Mouse (Mus musculus): ENCODE results near the gene Myh15. TPM values are rescaled to one million over a fixed set of nuclear protein-coding genes. Genes with fewer than 3 reads are reported as not detected.

Gene Myh15
- not detected in 2 replicates for polyA plus RNA-seq (2015; fragmentation: Nextera tagmentation; extraction: Ambion mirVana)

- Histone ChIP-seq H3K9me3 (replicated peaks; ENCODE audit: control insufficient read depth, low read length) (no peaks in the 10 kb centered on the region), H3K9ac (ENCODE audit: low read depth, low read length) (no peak within 1 kb of the TSS), H3K27ac (ENCODE audit: low read length) (no peak within 1 kb of the TSS), H3K4me1 (ENCODE audit: control insufficient read depth, low read depth, low read length) (no peaks in the 10 kb centered on the region), H3K4me3 (ENCODE audit: low read depth, low read length) (no peak within 1 kb of the TSS), H3K27me3 (ENCODE audit: control insufficient read depth, insufficient read depth, low read depth, low read length) (no peaks in the 10 kb centered on the region), H3K4me2 (ENCODE audit: low read depth, low read length) (no peak within 1 kb of the TSS), H3K36me3 (ENCODE audit: control insufficient read depth, insufficient read depth) (no peaks in the 10 kb centered on the region)
- WGBS (ENCODE audit: insufficient replicate concordance): 79% methylated on average over 1 of the region's 1 CpGs
- no peak for ATAC-seq (ENCODE audit: low read depth)
Observed at GRCm38 (mm10) chr16:49057186-49057585, at the start of gene Myh15. Myh15 (plus strand) TSS chr16:49057486.

DNA sequence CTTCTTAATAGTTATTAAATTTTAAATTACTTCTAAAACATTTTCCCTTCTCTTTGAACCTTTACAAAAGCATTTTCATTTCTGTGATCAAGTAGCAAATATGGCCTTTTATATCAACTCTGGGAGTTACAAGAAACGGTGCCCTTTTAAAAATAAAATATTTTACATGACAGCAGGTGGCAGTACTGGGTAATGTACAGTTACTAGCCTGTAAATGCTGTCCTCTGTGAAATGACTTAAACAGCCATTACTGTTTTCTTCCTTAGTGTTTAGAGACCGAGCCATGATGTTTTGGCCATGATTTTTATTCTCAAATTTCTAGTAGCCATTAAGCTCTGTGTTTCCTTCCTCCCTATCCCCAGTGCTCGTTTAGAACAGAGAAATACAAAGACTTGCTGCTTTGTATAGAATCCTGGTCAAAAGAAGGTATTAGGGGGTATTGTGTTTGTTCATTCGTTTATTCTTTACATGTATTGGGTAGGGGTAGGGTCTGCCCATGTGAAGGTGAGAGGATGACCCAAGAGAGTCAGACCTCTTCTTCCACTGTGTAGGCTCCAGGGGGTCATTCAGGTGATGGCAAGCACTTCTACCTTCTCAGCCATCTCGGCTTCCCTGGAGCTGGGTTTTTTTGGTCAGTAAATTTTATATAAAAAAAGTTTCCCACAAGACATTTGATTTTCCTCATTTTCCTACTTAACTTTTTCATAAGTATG lies 40.5 kb upstream of the Myh15 start:
- Histone ChIP-seq H3K27me3 (ENCODE audit: control insufficient read depth, insufficient read depth, low read depth, low read length) (no peaks in the 10 kb centered on the region), H3K4me2 (ENCODE audit: low read depth, low read length) (no peak overlapping the region), H3K9me3 (replicated peaks; ENCODE audit: control insufficient read depth, low read length) (no peaks in the 10 kb centered on the region), H3K4me3 (ENCODE audit: low read depth, low read length) (no peak overlapping the region), H3K27ac (ENCODE audit: low read length) (no peak overlapping the region), H3K36me3 (ENCODE audit: control insufficient read depth, insufficient read depth) (peaks cover 28% of the 10 kb centered on the region), H3K9ac (ENCODE audit: low read depth, low read length) (no peak overlapping the region), H3K4me1 (ENCODE audit: control insufficient read depth, low read depth, low read length) (no peaks in the 10 kb centered on the region)
- ATAC-seq (ENCODE audit: low read depth): no peak
- WGBS (ENCODE audit: insufficient replicate concordance): 71% methylated on average over 5 of the region's 5 CpGs

- Histone ChIP-seq H3K27ac (ENCODE audit: low read length) (no peak overlapping the region), H3K4me3 (ENCODE audit: low read depth, low read length) (no peak overlapping the region), H3K36me3 (ENCODE audit: control insufficient read depth, insufficient read depth) (no peaks in the 10 kb centered on the region), H3K4me2 (ENCODE audit: low read depth, low read length) (no peak overlapping the region), H3K4me1 (ENCODE audit: control insufficient read depth, low read depth, low read length) (no peaks in the 10 kb centered on the region), H3K9ac (ENCODE audit: low read depth, low read length) (no peak overlapping the region), H3K9me3 (replicated peaks; ENCODE audit: control insufficient read depth, low read length) (no peaks in the 10 kb centered on the region), H3K27me3 (ENCODE audit: control insufficient read depth, insufficient read depth, low read depth, low read length) (no peaks in the 10 kb centered on the region)
- 56% methylated on average over 4 of the region's 4 CpGs for WGBS (ENCODE audit: insufficient replicate concordance)
- ATAC-seq (ENCODE audit: low read depth): no peak
Observed at GRCm38 (mm10) chr16:49035852-49036251, 21.4 kb upstream of the Myh15 start.

DNA sequence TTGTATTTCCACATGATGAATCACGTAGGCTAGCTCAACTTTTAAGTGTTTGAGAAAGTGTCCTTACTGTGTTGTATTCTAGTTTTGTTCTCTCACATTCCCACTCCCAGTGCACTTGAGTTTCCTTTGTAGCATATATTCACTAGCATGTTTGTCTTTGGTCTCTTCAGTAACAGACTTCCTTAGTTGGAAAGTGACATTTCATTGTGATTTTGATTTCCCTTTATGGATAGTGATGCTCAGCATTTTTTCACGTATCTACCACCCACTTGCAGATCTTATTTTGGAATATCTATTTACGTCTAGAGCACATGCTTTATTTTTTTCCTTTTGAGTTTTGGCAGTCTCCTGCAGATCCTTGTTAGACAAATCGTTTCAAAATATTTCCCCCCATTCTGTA lies 19.5 kb upstream of the Myh15 start:
- no peak overlapping the region for H3K4me2 ChIP-seq (ENCODE audit: low read depth, low read length)
- no peak overlapping the region for H3K4me3 ChIP-seq (ENCODE audit: low read depth, low read length)
- ATAC-seq (ENCODE audit: low read depth): no peak
- no peak overlapping the region for H3K27ac ChIP-seq (ENCODE audit: low read length)
- WGBS (ENCODE audit: insufficient replicate concordance): 65% methylated on average over 4 of the region's 4 CpGs
- no peak overlapping the region for H3K9ac ChIP-seq (ENCODE audit: low read depth, low read length)
- H3K4me1 ChIP-seq (ENCODE audit: control insufficient read depth, low read depth, low read length): no peaks in the 10 kb centered on the region
- H3K36me3 ChIP-seq (ENCODE audit: control insufficient read depth, insufficient read depth): no peaks in the 10 kb centered on the region
- no peaks in the 10 kb centered on the region for H3K9me3 ChIP-seq (replicated peaks; ENCODE audit: control insufficient read depth, low read length)
- no peaks in the 10 kb centered on the region for H3K27me3 ChIP-seq (ENCODE audit: control insufficient read depth, insufficient read depth, low read depth, low read length)

DNA sequence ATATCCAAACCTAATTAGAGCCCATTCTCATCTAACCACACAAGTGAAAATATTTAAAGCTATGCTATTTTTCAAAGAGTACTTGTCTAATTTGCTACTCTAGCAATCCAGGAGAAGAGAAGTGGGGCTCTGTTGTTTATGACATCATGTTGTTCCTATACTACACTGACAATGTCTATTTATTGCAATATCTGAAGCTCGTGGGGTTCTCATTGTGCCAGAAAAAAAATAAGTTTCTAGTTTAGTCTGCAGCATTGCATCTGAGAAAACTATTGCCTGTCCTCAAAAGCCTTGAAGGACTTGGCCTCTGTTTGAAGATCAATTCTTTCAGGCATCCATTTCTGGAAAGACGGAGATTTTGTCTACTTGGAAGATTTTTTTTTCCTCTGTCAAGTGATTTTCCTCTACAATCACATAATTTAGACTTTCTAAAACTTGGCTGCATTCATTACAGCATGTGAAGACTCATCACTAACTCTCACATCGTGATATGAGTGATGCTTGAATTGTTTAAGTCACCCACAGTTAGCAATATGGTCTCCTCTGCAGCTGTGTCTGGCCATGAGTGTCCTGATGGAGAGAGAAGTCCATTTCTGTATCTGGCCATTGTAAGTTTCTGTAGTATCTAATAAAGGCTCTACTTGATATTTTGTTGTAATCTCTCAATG lies 16.6 kb upstream of the Myh15 start:
- Histone ChIP-seq H3K9ac (ENCODE audit: low read depth, low read length) (no peak overlapping the region), H3K4me1 (ENCODE audit: control insufficient read depth, low read depth, low read length) (no peaks in the 10 kb centered on the region), H3K36me3 (ENCODE audit: control insufficient read depth, insufficient read depth) (no peaks in the 10 kb centered on the region), H3K4me2 (ENCODE audit: low read depth, low read length) (no peak overlapping the region), H3K9me3 (replicated peaks; ENCODE audit: control insufficient read depth, low read length) (no peaks in the 10 kb centered on the region), H3K27ac (ENCODE audit: low read length) (no peak overlapping the region), H3K27me3 (ENCODE audit: control insufficient read depth, insufficient read depth, low read depth, low read length) (no peaks in the 10 kb centered on the region), H3K4me3 (ENCODE audit: low read depth, low read length) (no peak overlapping the region)
- ATAC-seq (ENCODE audit: low read depth): no peak
- WGBS (ENCODE audit: insufficient replicate concordance): 56% methylated on average over 3 of the region's 3 CpGs

DNA sequence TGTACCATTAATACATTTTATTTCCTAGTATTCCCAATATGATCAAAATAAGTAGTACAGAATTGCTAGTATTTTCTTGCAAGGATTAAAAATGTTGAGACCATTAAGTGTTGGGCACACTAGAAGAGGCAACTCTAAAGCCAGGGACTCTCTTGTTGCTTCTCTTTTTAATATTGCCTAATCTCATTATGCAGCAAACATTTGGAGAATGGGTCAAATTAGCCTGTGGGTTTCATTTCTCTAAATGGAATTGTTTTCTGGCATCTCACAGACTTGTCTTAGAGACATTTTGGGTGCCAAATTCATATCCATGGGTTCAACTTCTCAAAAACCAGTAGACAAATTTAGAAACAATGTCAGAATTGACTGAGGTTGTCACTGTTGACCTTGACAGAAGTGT lies 8.1 kb upstream of the Myh15 start:
- H3K4me3 ChIP-seq (ENCODE audit: low read depth, low read length): no peak overlapping the region

DNA sequence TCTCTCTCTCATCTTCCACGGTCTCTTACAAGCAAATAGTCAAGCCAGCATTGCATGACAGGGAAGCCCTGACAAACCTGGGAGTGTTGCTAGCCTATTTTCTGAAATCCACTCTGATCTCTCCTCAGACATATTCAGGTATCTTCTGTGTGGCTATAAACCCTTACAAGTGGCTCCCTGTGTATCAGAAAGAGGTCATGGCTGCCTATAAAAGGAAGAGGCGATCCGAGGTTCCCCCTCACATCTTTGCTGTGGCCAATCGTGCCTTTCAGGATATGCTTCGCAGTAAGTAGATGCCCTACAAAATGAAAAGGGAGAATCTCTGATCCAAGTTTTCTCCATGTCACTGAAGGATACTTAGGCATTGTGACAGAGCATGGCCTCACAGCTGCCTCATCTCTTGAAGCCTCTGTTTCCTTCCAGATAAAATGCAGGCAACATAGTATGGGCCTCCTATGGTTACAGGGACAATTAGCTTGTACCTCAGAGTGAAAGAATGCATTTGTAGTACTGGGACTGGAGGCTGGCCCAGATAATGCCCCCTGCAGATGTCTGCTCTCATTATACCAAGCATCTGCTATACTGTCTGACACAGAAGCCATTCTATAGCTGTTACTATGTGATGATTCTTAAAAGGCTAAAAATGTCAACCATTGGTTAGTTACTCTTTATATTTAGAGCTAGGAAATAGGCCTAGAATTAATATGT lies 12.1 kb downstream of the Myh15 start:
- Histone ChIP-seq H3K9ac (ENCODE audit: low read depth, low read length) (no peak overlapping the region), H3K27ac (ENCODE audit: low read length) (no peak overlapping the region), H3K36me3 (ENCODE audit: control insufficient read depth, insufficient read depth) (no peaks in the 10 kb centered on the region), H3K27me3 (ENCODE audit: control insufficient read depth, insufficient read depth, low read depth, low read length) (no peaks in the 10 kb centered on the region), H3K4me3 (ENCODE audit: low read depth, low read length) (no peak overlapping the region), H3K9me3 (replicated peaks; ENCODE audit: control insufficient read depth, low read length) (no peaks in the 10 kb centered on the region), H3K4me2 (ENCODE audit: low read depth, low read length) (no peak overlapping the region), H3K4me1 (ENCODE audit: control insufficient read depth, low read depth, low read length) (no peaks in the 10 kb centered on the region)
- no peak for ATAC-seq (ENCODE audit: low read depth)
- WGBS (ENCODE audit: insufficient replicate concordance): 59% methylated on average over 5 of the region's 5 CpGs

More for the DNA sequence above, 8.1 kb upstream of the Myh15 start:
- no peak overlapping the region for H3K4me2 ChIP-seq (ENCODE audit: low read depth, low read length)
- no peak for ATAC-seq (ENCODE audit: low read depth)
- no peak overlapping the region for H3K27ac ChIP-seq (ENCODE audit: low read length)
- no peaks in the 10 kb centered on the region for H3K36me3 ChIP-seq (ENCODE audit: control insufficient read depth, insufficient read depth)
- H3K9ac ChIP-seq (ENCODE audit: low read depth, low read length): no peak overlapping the region
- no peaks in the 10 kb centered on the region for H3K9me3 ChIP-seq (replicated peaks; ENCODE audit: control insufficient read depth, low read length)
- H3K4me1 ChIP-seq (ENCODE audit: control insufficient read depth, low read depth, low read length): no peaks in the 10 kb centered on the region
- H3K27me3 ChIP-seq (ENCODE audit: control insufficient read depth, insufficient read depth, low read depth, low read length): no peaks in the 10 kb centered on the region

- Histone ChIP-seq H3K27me3 (ENCODE audit: control insufficient read depth, insufficient read depth, low read depth, low read length) (no peaks in the 10 kb centered on the region), H3K9ac (ENCODE audit: low read depth, low read length) (no peak overlapping the region), H3K4me2 (ENCODE audit: low read depth, low read length) (no peak overlapping the region), H3K36me3 (ENCODE audit: control insufficient read depth, insufficient read depth) (no peaks in the 10 kb centered on the region), H3K4me1 (ENCODE audit: control insufficient read depth, low read depth, low read length) (no peaks in the 10 kb centered on the region), H3K4me3 (ENCODE audit: low read depth, low read length) (no peak overlapping the region), H3K27ac (ENCODE audit: low read length) (no peak overlapping the region), H3K9me3 (replicated peaks; ENCODE audit: control insufficient read depth, low read length) (no peaks in the 10 kb centered on the region)
- no peak for ATAC-seq (ENCODE audit: low read depth)
- 27% methylated on average over 3 of the region's 3 CpGs for WGBS (ENCODE audit: insufficient replicate concordance)
Observed at GRCm38 (mm10) chr16:49071316-49071715, 14.0 kb downstream of the Myh15 start.

GRCm38 (mm10) chr16:49128015-49128414 lies 70.7 kb downstream of the Myh15 start:
- no peak overlapping the region for H3K4me3 ChIP-seq (ENCODE audit: low read depth, low read length)

More at GRCm38 (mm10) chr16:49128015-49128414, 70.7 kb downstream of the Myh15 start:
- H3K4me2 ChIP-seq (ENCODE audit: low read depth, low read length): no peak overlapping the region
- no peak overlapping the region for H3K9ac ChIP-seq (ENCODE audit: low read depth, low read length)
- H3K36me3 ChIP-seq (ENCODE audit: control insufficient read depth, insufficient read depth): no peaks in the 10 kb centered on the region
- no peaks in the 10 kb centered on the region for H3K27me3 ChIP-seq (ENCODE audit: control insufficient read depth, insufficient read depth, low read depth, low read length)
- no peaks in the 10 kb centered on the region for H3K4me1 ChIP-seq (ENCODE audit: control insufficient read depth, low read depth, low read length)
- no peak overlapping the region for H3K27ac ChIP-seq (ENCODE audit: low read length)
- H3K9me3 ChIP-seq (replicated peaks; ENCODE audit: control insufficient read depth, low read length): no peaks in the 10 kb centered on the region
- no peak for ATAC-seq (ENCODE audit: low read depth)
- 13% methylated on average over 1 of the region's 1 CpGs for WGBS (ENCODE audit: insufficient replicate concordance)

Data from liver, embryonic 16.5 days (tissue).